Mouse (Mus musculus): ENCODE results near the gene Zfp599. TPM values are rescaled to one million over a fixed set of nuclear protein-coding genes. Genes with fewer than 3 reads are reported as not detected.

The Zfp599 gene
- total and polyA plus RNA-seq, 2 experiments from 2014 or later, result 1.5 to 1.7 TPM

DNA sequence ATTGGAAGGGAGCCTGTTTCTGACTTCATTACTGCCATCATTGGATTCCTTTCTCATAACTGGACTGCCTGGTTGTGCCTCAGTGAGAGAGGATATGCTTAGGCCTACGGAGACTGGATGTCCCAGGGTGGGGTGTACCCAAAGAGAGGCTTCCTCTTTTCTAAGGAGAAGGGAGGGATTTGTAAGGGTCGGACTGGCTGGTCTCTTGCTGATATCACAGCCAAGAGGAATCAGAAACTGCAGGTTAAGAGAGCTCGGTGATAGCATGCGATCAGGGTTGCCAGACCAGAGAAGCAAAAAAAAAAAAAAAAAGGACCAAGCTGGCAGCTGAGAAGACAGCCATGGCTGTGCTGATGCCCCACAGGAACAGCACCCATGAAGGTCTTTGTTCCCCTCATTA is 3.1 kb downstream of the Zfp599 start:
- TF ChIP-seq EP300 (IDR thresholded peaks at IDR 0.05; ENCODE audit: low read depth) (no peak), CTCF (IDR thresholded peaks at IDR 0.05; ENCODE audit: low read depth) (no peak)
- Histone ChIP-seq H3K9ac (replicated peaks; ENCODE audit: low read depth, low read length) (no peak overlapping the region), H3K27me3 (ENCODE audit: control insufficient read depth, insufficient read depth, low read length) (no peaks in the 10 kb centered on the region), H3K27ac (ENCODE audit: low read depth) (no peak overlapping the region), H3K4me3 (ENCODE audit: low read depth, low read length) (no peak overlapping the region), H3K9me3 (replicated peaks; ENCODE audit: control insufficient read depth, low read length) (peaks cover 14% of the 10 kb centered on the region), H3K4me1 (ENCODE audit: control insufficient read depth, insufficient read depth) (no peaks in the 10 kb centered on the region; the same call in 1 of the 2 replicates), H3K4me2 (ENCODE audit: low read depth, low read length) (no peak overlapping the region), H3K36me3 (replicated peaks; ENCODE audit: control insufficient read depth, insufficient read depth, low read length) (peaks cover 29% of the 10 kb centered on the region)
- 86% methylated on average over 4 of the region's 4 CpGs for WGBS
- DNase-seq (ENCODE audit: low spot score) (no peak), ATAC-seq (ENCODE audit: insufficient read depth, low read depth) (no peak)

DNA sequence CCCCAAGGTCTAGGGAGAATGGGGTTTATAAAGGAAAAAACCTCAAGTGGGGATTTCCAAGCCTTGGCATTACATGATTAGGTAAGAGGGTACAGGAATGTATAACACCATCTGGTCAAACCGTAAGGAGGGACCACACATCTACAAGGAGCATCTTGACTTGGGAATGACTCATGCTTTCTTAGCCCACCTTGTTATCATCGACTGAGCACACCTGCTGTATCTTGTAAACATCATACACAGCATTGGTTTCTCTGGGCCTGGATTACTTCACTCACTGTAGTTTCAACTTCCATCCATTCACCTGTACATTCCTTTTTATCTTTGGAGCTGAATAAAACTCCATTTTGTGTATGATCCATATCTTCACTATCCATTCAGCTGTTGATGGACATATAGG is 15.5 kb downstream of the Zfp599 start:
- TF ChIP-seq CTCF (IDR thresholded peaks at IDR 0.05; ENCODE audit: low read depth), result no peak
- TF ChIP-seq EP300 (IDR thresholded peaks at IDR 0.05; ENCODE audit: low read depth), result no peak
- peaks cover 72% of the 10 kb centered on the region for H3K36me3 ChIP-seq (replicated peaks; ENCODE audit: control insufficient read depth, insufficient read depth, low read length)
- no peaks in the 10 kb centered on the region for H3K4me1 ChIP-seq (ENCODE audit: control insufficient read depth, insufficient read depth)
- ATAC-seq (ENCODE audit: insufficient read depth, low read depth) (no peak), DNase-seq (ENCODE audit: low spot score) (no peak)
- H3K27me3 ChIP-seq (ENCODE audit: control insufficient read depth, insufficient read depth, low read length), result no peaks in the 10 kb centered on the region
- no peak overlapping the region for H3K9ac ChIP-seq (replicated peaks; ENCODE audit: low read depth, low read length)
- H3K4me3 ChIP-seq (ENCODE audit: low read depth, low read length), result no peak overlapping the region
- no peak overlapping the region for H3K4me2 ChIP-seq (ENCODE audit: low read depth, low read length)
- no peak overlapping the region for H3K27ac ChIP-seq (ENCODE audit: low read depth)
- peaks cover 30% of the 10 kb centered on the region for H3K9me3 ChIP-seq (replicated peaks; ENCODE audit: control insufficient read depth, low read length)
- WGBS, result 89% methylated on average over 2 of the region's 2 CpGs

DNA sequence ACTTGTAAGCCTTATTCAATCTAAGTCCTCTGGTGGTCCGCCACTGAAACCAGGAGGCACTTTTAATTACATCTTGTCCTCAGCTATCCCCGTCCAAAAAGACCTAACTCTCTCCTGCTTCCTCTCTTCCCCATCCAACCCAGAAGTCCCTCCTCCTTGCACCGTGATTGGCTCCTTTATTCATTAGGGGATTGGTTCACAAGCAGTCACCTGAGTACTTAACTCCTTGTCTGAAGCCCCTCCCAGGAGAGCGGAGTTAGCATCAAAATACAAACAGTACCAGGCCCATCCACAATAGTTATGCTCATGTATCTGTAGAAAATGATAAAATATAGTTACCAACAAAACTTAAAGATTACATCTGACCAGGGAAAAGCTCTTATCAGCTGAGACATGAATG is 19.7 kb downstream of the Zfp599 start:
- H3K4me1 ChIP-seq (ENCODE audit: control insufficient read depth, insufficient read depth), result no peaks in the 10 kb centered on the region
- H3K4me3 ChIP-seq (ENCODE audit: low read depth, low read length), result no peak overlapping the region
- H3K4me2 ChIP-seq (ENCODE audit: low read depth, low read length), result no peak overlapping the region
- 94% methylated on average over 4 of the region's 4 CpGs for WGBS
- no peak for TF ChIP-seq CTCF (IDR thresholded peaks at IDR 0.05; ENCODE audit: low read depth)
- TF ChIP-seq EP300 (IDR thresholded peaks at IDR 0.05; ENCODE audit: low read depth), result no peak
- no peaks in the 10 kb centered on the region for H3K27me3 ChIP-seq (ENCODE audit: control insufficient read depth, insufficient read depth, low read length)
- peaks cover 91% of the 10 kb centered on the region for H3K36me3 ChIP-seq (replicated peaks; ENCODE audit: control insufficient read depth, insufficient read depth, low read length)
- no peak overlapping the region for H3K27ac ChIP-seq (ENCODE audit: low read depth)
- no peak for ATAC-seq (ENCODE audit: insufficient read depth, low read depth)
- DNase-seq (ENCODE audit: low spot score), result no peak
- H3K9ac ChIP-seq (replicated peaks; ENCODE audit: low read depth, low read length), result no peak overlapping the region
- 0 out of 2 replicates have a peak, but pooled peaks cover 11% of the 10 kb centered on the region for H3K9me3 ChIP-seq (replicated peaks; ENCODE audit: control insufficient read depth, low read length)

DNA sequence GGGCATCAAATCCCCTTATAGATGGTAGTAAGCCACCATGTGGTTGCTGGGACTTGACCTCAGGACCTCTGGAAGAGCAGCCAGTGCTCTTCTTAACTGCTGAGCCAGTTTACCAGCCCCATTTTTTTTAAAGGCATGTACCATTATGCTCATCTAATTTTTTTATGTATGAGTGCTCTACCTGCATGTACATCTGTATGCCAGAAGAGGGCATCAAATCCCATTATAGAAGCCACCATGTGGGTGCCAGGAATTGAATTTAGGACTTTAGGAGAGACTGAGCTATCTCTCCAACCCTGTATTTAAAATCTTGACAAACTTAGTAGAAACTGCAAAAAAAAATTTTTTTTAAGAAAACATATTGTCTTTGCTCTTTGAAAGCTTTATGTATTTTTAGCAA is 29.1 kb downstream of the Zfp599 start:
- no peaks in the 10 kb centered on the region for H3K27me3 ChIP-seq (ENCODE audit: control insufficient read depth, insufficient read depth, low read length)
- H3K36me3 ChIP-seq (replicated peaks; ENCODE audit: control insufficient read depth, insufficient read depth, low read length), result peaks cover 7% of the 10 kb centered on the region; the same call in 1 of the 2 replicates
- DNase-seq (ENCODE audit: low spot score) (no peak), ATAC-seq (ENCODE audit: insufficient read depth, low read depth) (no peak)
- H3K4me2 ChIP-seq (ENCODE audit: low read depth, low read length), result no peak overlapping the region
- H3K4me3 ChIP-seq (ENCODE audit: low read depth, low read length), result no peak overlapping the region
- H3K4me1 ChIP-seq (ENCODE audit: control insufficient read depth, insufficient read depth), result peaks cover 6% of the 10 kb centered on the region; the same call in 1 of the 2 replicates
- TF ChIP-seq CTCF (IDR thresholded peaks at IDR 0.05; ENCODE audit: low read depth), result peak; percentile 43
- TF ChIP-seq EP300 (IDR thresholded peaks at IDR 0.05; ENCODE audit: low read depth), result no peak
- no peak overlapping the region for H3K9ac ChIP-seq (replicated peaks; ENCODE audit: low read depth, low read length)
- H3K27ac ChIP-seq (ENCODE audit: low read depth), result no peak overlapping the region
- 0 out of 2 replicates have a peak, but pooled peaks cover 4% of the 10 kb centered on the region for H3K9me3 ChIP-seq (replicated peaks; ENCODE audit: control insufficient read depth, low read length)

DNA sequence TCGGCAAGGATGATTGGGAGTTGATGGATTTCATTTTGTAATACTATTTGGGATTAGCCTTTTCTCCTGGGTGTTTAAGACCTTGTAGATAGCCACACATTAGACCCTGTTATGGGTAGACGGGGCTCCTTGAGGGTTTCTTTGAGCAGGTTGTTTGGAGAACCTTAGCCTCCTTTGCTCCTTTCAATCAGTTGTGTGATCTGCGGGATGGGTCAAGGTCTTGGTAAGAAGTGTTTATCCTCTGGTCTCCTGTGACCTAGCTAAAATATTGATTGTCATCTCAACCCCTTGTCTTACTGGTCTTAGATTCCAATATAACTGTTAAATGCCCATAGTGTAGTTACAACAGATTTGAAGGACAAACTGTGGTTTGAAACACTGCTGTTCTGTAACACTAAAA is 29.6 kb downstream of the Zfp599 start:
- Histone ChIP-seq H3K4me2 (ENCODE audit: low read depth, low read length) (no peak overlapping the region), H3K4me1 (ENCODE audit: control insufficient read depth, insufficient read depth) (peaks cover 6% of the 10 kb centered on the region; the same call in 1 of the 2 replicates), H3K27ac (ENCODE audit: low read depth) (no peak overlapping the region), H3K9me3 (replicated peaks; ENCODE audit: control insufficient read depth, low read length) (0 out of 2 replicates have a peak, but pooled peaks cover 4% of the 10 kb centered on the region), H3K27me3 (ENCODE audit: control insufficient read depth, insufficient read depth, low read length) (no peaks in the 10 kb centered on the region), H3K4me3 (ENCODE audit: low read depth, low read length) (no peak overlapping the region), H3K36me3 (replicated peaks; ENCODE audit: control insufficient read depth, insufficient read depth, low read length) (peaks cover 3% of the 10 kb centered on the region; the same call in 1 of the 2 replicates), H3K9ac (replicated peaks; ENCODE audit: low read depth, low read length) (no peak overlapping the region)
- DNase-seq (ENCODE audit: low spot score), result no peak
- ATAC-seq (ENCODE audit: insufficient read depth, low read depth), result no peak
- WGBS, result 81% methylated on average over 3 of the region's 3 CpGs
- TF ChIP-seq EP300 (IDR thresholded peaks at IDR 0.05; ENCODE audit: low read depth) (no peak), CTCF (IDR thresholded peaks at IDR 0.05; ENCODE audit: low read depth) (no peak)

DNA sequence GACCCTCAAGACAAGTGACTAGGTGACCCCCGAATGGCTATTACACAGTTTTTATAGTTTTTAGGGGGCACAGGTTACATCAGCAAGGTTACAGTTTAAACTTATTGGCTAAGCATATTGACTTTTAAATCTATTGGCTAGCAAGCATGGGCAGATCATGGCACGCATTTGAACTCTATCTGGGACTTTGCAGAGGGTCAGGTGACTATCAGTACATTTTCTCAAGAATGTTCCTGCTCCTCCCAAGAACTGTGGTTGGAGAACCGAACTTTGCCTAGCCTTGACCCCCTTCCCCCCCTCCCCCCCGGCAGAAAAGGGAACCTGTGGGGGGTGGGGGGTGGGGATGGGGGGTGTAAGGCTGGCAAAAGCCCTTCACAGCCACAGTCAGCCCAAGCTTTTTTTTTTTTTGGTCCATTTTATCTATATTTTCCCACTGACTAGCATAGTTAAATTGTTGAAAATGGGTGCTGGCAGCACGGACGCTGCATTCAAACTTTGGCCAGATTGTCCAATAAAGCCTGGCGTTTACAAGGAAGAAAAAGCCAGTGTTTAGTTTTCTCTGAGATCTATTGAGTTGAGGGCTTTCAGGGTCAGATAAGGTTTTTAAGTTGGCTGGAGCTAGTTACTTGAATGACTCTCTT is 30.2 kb downstream of the Zfp599 start:
- H3K9ac ChIP-seq (replicated peaks; ENCODE audit: low read depth, low read length), result no peak overlapping the region
- no peak overlapping the region for H3K4me2 ChIP-seq (ENCODE audit: low read depth, low read length)
- DNase-seq (ENCODE audit: low spot score) (no peak), ATAC-seq (ENCODE audit: insufficient read depth, low read depth) (no peak)
- no peak overlapping the region for H3K27ac ChIP-seq (ENCODE audit: low read depth)
- H3K4me1 ChIP-seq (ENCODE audit: control insufficient read depth, insufficient read depth), result peaks cover 6% of the 10 kb centered on the region; the same call in 1 of the 2 replicates
- H3K9me3 ChIP-seq (replicated peaks; ENCODE audit: control insufficient read depth, low read length), result 0 out of 2 replicates have a peak, but pooled peaks cover 4% of the 10 kb centered on the region
- 87% methylated on average over 7 of the region's 7 CpGs for WGBS
- H3K4me3 ChIP-seq (ENCODE audit: low read depth, low read length), result no peak overlapping the region
- no peak for TF ChIP-seq CTCF (IDR thresholded peaks at IDR 0.05; ENCODE audit: low read depth)
- no peak for TF ChIP-seq EP300 (IDR thresholded peaks at IDR 0.05; ENCODE audit: low read depth)
- H3K36me3 ChIP-seq (replicated peaks; ENCODE audit: control insufficient read depth, insufficient read depth, low read length), result no peaks in the 10 kb centered on the region; the same call in 1 of the 2 replicates
- H3K27me3 ChIP-seq (ENCODE audit: control insufficient read depth, insufficient read depth, low read length), result no peaks in the 10 kb centered on the region
